Mouse (Mus musculus) hindbrain, postnatal 0 days (tissue): ENCODE data around the gene Zfp599. TPM values are rescaled to one million over a fixed set of nuclear protein-coding genes. Genes with fewer than 3 reads are reported as not detected.
"Not testable (repeated sequence)": the region's sequence is repeated elsewhere in the genome, so short reads cannot be mapped to it uniquely, and the experiment has no call there.

ENCODE experiments used
- ATAC-seq: fragments of 200-750 bp; cut with Nextera tagmentation; 2 replicates; pipeline ENCODE4 v1.8.0; 2017; ENCODE audit warnings: mild to moderate bottlenecking, moderate TSS enrichment, moderate library complexity
- DNase-seq: peaks from one replicate; pipeline ENCODE4 v3.0.0-alpha.2; 2015; ENCODE audit warnings: low spot score
- H3K27ac ChIP-seq: fragments of 300-500 bp; sonication (generic); 2 replicates; pipeline ENCODE4 v1.5.1; 2014; ENCODE audit warnings: mild to moderate bottlenecking
- H3K27me3 ChIP-seq: fragments of 300-500 bp; sonication (generic); 2 replicates; pipeline ENCODE4 v1.6.1; 2014; ENCODE audit warnings: low read length, mixed read lengths; ENCODE audit not compliant: insufficient read depth
- H3K36me3 ChIP-seq: fragments of 300-500 bp; sonication (generic); 2 replicates; pipeline ENCODE4 v1.6.1; 2014; ENCODE audit warnings: low read length, mixed read lengths; ENCODE audit not compliant: insufficient read depth
- H3K4me1 ChIP-seq: fragments of 300-500 bp; sonication (generic); 2 replicates; pipeline ENCODE4 v1.6.1; 2014; ENCODE audit warnings: antibody characterized with exemption, low read length, mixed read lengths; ENCODE audit not compliant: insufficient read depth
- H3K4me2 ChIP-seq: fragments of 300-500 bp; sonication (generic); 2 replicates; pipeline ENCODE4 v1.6.1; 2014; ENCODE audit warnings: low read depth, mild to moderate bottlenecking, low read length, moderate library complexity, mixed read lengths
- H3K4me3 ChIP-seq: fragments of 300-500 bp; sonication (generic); 2 replicates; pipeline ENCODE4 v1.5.1; 2014; ENCODE audit warnings: low read length
- H3K9ac ChIP-seq: fragments of 300-500 bp; sonication (generic); replicated peaks from 2 replicates; pipeline ENCODE4 v1.6.1; 2014; ENCODE audit warnings: mild to moderate bottlenecking, low read length, moderate library complexity, mixed read lengths
- H3K9me3 ChIP-seq: fragments of 300-500 bp; sonication (generic); 2 replicates; pipeline ENCODE4 v1.6.1; 2016; ENCODE audit warnings: low read length, mixed read lengths
- CTCF ChIP-seq: IDR thresholded peaks from 2 replicates; pipeline ENCODE4 v1.5.1; 2016; ENCODE audit warnings: antibody characterized with exemption, control low read depth, low read depth
- WGBS: fragments of 180-500 bp; shearing (Covaris S2); extraction: QIAGEN DNeasy Blood & Tissue Kit; methylation state at CpG from one replicate; pipeline ENCODE4 v1.1.7; 2014; 5-methylcytosine and 5-hydroxymethylcytosine counted together
- polyA plus RNA-seq: library from polyadenylated mRNA; unstranded; fragments of >200 nt; fragmentation: Nextera tagmentation; extraction: Ambion mirVana; gene quantifications from 2 replicates; pipeline ENCODE4 v1.2.1, GENCODE M21; 2015
- total RNA-seq: library from RNA; depleted of rRNA; stranded (reverse); fragments of >200 nt; gene quantifications from 2 replicates; pipeline ENCODE4 v1.2.3, GENCODE M21; 2014; rRNA removed

The Zfp599 gene
- 3.0 and 5.5 TPM in 2 replicates for total RNA-seq
- polyA plus RNA-seq, result 4.8 and 5.2 TPM in 2 replicates

DNA sequence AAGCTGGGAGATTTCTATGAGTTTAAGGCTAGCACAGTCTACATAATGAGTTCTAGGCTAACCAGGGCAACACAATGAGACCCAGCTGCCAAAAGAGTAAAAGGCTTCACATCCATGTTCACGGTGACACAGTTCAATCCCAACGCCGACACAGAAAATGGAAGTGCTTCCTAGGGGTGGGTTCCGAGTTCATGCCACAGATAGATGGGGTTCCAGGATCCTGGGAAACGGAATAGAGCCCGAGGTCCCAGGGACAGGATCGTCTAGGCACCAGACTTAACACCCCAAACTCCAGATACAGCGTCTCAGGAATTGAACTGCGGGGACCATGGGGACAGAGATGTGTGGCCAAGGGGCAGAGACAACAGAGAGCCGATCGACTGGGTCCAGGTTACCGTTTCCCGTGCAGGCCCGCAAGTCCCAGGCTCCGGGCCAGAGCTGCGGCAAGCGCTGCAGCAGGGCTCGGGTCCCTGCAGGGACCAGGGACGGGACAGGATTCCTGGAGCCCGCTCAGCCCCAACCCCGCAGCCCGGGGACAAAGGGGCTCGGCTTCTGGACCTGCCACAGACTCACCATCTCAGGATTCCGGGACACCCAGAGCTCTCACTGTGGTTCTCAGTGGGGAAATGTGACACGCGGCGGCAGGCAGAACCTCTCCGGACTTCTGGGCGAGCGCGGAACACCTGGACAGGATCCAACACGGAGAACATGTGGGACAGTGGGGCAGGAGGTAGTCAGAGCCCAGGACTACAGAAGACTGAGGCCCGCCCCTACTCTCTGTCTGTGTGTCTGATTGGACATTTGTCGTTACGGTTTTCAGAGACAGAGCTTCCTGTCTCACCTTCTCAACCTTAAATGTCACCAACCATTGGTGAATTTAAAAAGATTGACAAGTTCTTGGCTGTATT is at the start of gene Zfp599:
Zfp599 (minus strand) TSS at position 712 of the 908 bp plus-strand sequence.
- Histone ChIP-seq H3K27ac (peak within 1 kb of the TSS; percentile 32; the same call in 1 of the 2 replicates), H3K4me2 (peak within 1 kb of the TSS; percentile 74), H3K36me3 (no peaks in the 10 kb centered on the region), H3K4me3 (peak within 1 kb of the TSS; percentile 60), H3K9me3 (peaks cover 4% of the 10 kb centered on the region; the same call in 1 of the 2 replicates), H3K27me3 (no peaks in the 10 kb centered on the region), H3K9ac (peak within 1 kb of the TSS; percentile 67), H3K4me1 (no peaks in the 10 kb centered on the region)
- ATAC-seq (peak; percentile 94), DNase-seq (peak; percentile 78)
- TF ChIP-seq CTCF, result no peak
- 2% methylated on average over 35 of the region's 35 CpGs for WGBS

DNA sequence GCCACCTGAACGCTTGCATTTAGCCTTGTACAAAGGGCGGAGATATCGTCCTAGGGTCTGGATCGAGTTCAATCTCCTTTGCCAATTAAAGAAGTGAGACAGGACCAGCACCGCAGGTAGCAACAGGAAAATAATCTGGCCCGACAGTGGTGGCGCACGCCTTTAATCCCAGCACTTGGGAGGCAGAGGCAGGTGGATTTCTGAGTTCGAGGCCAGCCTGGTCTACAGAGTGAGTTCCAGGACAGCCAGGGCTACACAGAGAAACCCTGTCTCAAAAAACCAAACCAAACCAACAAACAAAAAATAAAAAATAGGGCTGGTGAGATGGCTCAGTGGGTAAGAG is 48.2 kb upstream of the Zfp599 start:
- peak; percentile 18; the same call in 1 of the 2 replicates for TF ChIP-seq CTCF
- peak overlapping the region; percentile 77 for H3K27ac ChIP-seq
- not testable (repeated sequence) for H3K27me3 ChIP-seq, DNase-seq, ATAC-seq, H3K4me1 ChIP-seq, H3K9me3 ChIP-seq
- WGBS, result 13% methylated on average over 9 of the region's 9 CpGs
- H3K4me2 ChIP-seq, result peak overlapping the region; percentile 83
- H3K36me3 ChIP-seq, result peaks cover 13% of the 10 kb centered on the region; the same call in 1 of the 2 replicates
- H3K9ac ChIP-seq, result peak overlapping the region; percentile 92
- peak overlapping the region; percentile 79 for H3K4me3 ChIP-seq

DNA sequence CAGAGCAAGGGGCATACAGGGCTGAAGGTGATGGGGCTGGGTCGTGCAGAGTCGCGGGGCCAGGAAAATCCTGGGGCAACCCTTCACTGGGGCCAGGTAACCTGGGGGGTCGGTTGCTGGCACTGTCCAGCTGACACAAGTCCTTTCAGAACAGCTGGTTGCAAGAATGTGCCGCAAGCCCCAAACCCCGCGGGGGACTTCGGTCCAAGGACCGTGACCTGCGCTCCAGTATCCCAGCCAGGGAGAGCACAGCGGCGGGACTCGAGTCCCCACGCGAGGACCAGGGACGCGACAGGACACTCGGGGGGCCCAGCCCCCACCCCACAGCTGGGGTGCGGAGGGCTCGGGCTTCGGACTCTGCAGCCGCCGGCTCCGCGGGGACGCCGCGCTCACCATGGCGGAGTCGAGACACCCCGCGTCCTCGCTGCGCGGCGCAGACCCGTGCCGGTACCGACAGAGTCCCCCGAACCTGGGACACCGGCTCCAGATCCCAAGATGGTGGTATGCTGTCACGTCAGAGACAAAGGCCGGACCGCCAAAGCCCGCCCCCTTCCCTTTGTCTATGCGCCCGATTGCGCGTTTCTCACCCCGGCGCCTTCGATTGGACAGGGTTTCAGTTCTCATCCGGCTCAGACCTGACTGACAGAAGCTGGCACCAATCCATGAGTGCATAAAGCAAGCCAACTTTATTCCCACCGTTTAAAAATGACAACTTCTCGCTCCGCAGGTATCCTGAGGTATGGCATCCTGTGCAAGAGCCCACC is 47.6 kb upstream of the Zfp599 start, which contains the start of gene Zfp810:
Zfp810 (minus strand) TSS at position 493 of the 764 bp plus-strand sequence.
- Histone ChIP-seq H3K27ac (peak within 1 kb of the TSS; percentile 95), H3K9me3 (no peaks in the 10 kb centered on the region), H3K4me3 (peak within 1 kb of the TSS; percentile 79), H3K9ac (peak within 1 kb of the TSS; percentile 92), H3K36me3 (peaks cover 13% of the 10 kb centered on the region; the same call in 1 of the 2 replicates), H3K27me3 (no peaks in the 10 kb centered on the region), H3K4me1 (0 out of 2 replicates have a peak, but pooled peaks cover 7% of the 10 kb centered on the region), H3K4me2 (peak within 1 kb of the TSS; percentile 83)
- WGBS, result under 1% methylated on average over 55 of the region's 56 CpGs
- no peak; the same call in 1 of the 2 replicates for TF ChIP-seq CTCF
- ATAC-seq (peak; percentile 99), DNase-seq (peak; percentile 98)

DNA sequence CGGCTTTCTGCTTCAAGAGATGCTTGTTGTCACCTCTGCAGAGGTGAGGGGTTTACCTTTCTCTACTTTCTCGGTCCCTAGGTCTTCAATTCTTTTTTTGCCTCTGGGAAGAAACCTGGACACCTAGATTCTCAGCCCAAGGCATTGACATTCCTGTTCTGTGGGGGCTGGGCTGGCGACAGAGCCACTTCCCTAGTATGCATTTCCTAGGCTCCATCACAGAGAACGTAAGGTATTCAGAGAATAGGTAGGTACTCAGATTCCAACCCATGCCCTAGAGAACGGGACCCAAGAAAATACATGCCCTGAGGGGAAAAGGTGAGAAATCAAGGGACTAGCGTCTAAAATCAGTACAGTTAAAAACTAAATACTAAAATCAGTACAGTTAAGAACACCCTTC is 47.0 kb upstream of the Zfp599 start:
- H3K4me2 ChIP-seq, result peak overlapping the region; percentile 83
- 0 out of 2 replicates have a peak, but pooled peaks cover 7% of the 10 kb centered on the region for H3K4me1 ChIP-seq
- peak overlapping the region; percentile 92 for H3K9ac ChIP-seq
- peak overlapping the region; percentile 95 for H3K27ac ChIP-seq
- no peaks in the 10 kb centered on the region for H3K9me3 ChIP-seq
- DNase-seq (peak; percentile 30), ATAC-seq (no peak)
- TF ChIP-seq CTCF, result no peak
- H3K4me3 ChIP-seq, result peak overlapping the region; percentile 79
- WGBS, result 14% methylated on average over 6 of the region's 6 CpGs
- H3K36me3 ChIP-seq, result peaks cover 13% of the 10 kb centered on the region; the same call in 1 of the 2 replicates
- no peaks in the 10 kb centered on the region for H3K27me3 ChIP-seq

DNA sequence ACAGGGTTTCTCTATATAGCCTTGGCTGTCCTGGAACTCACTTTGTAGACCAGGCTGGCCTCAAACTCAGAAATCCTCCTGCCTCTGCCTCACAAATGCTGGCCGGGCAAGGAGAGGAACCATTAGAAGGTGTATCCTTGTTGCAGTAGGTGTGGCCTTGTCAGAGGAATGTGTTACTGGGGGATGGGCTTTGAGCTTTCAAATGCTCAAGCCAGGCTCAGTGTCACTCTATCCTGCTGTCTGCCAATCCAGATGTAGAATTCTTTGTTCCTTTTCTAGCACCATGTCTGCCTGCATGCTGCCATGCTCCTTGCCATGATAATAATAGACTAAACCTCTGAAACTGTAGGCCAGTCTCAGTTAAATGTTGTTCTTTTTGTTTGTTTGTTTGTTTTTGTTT is 42.5 kb upstream of the Zfp599 start:
- Histone ChIP-seq H3K4me2 (no peak overlapping the region), H3K4me1 (0 out of 2 replicates have a peak, but pooled peaks cover 7% of the 10 kb centered on the region), H3K36me3 (peaks cover 29% of the 10 kb centered on the region), H3K9me3 (no peaks in the 10 kb centered on the region), H3K27ac (no peak overlapping the region), H3K4me3 (no peak overlapping the region), H3K9ac (no peak overlapping the region), H3K27me3 (no peaks in the 10 kb centered on the region)
- ATAC-seq (no peak), DNase-seq (no peak)
- TF ChIP-seq CTCF, result no peak
- WGBS, result 100% methylated on average over 1 of the region's 1 CpGs

DNA sequence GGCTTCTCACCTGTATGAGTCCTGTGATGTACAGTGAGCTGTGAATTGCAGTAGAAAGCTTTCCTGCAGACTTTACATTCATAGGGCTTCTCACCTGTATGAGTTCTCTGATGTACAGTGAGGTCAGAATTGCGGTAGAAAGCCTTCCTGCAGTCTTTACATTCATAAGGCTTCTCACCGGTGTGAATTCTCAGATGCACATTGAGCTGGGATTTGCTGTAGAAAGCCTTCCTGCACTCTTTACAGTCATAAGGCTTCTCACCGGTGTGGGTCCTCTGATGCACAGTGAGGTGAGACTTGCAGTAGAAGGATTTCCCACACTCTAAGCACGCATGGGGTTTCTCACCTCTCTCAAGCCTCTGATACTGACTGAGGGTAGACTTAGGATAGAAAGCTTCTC is 19.0 kb upstream of the Zfp599 start:
- no peak overlapping the region for H3K9ac ChIP-seq
- no peak overlapping the region for H3K4me2 ChIP-seq
- DNase-seq (no peak), ATAC-seq (no peak)
- peaks cover 61% of the 10 kb centered on the region for H3K36me3 ChIP-seq
- no peaks in the 10 kb centered on the region for H3K27me3 ChIP-seq
- no peaks in the 10 kb centered on the region for H3K4me1 ChIP-seq
- H3K4me3 ChIP-seq, result no peak overlapping the region
- H3K9me3 ChIP-seq, result peaks cover 56% of the 10 kb centered on the region
- no peak overlapping the region for H3K27ac ChIP-seq
- over 99% methylated on average over 4 of the region's 4 CpGs for WGBS
- no peak for TF ChIP-seq CTCF
